Mouse (Mus musculus): ENCODE measurements around the gene Coro6. TPM values are rescaled to one million over a fixed set of nuclear protein-coding genes. Genes with fewer than 3 reads are reported as not detected.

The Coro6 gene
- 0.14 TPM for polyA plus RNA-seq (2017; shearing (Covaris generic))

DNA sequence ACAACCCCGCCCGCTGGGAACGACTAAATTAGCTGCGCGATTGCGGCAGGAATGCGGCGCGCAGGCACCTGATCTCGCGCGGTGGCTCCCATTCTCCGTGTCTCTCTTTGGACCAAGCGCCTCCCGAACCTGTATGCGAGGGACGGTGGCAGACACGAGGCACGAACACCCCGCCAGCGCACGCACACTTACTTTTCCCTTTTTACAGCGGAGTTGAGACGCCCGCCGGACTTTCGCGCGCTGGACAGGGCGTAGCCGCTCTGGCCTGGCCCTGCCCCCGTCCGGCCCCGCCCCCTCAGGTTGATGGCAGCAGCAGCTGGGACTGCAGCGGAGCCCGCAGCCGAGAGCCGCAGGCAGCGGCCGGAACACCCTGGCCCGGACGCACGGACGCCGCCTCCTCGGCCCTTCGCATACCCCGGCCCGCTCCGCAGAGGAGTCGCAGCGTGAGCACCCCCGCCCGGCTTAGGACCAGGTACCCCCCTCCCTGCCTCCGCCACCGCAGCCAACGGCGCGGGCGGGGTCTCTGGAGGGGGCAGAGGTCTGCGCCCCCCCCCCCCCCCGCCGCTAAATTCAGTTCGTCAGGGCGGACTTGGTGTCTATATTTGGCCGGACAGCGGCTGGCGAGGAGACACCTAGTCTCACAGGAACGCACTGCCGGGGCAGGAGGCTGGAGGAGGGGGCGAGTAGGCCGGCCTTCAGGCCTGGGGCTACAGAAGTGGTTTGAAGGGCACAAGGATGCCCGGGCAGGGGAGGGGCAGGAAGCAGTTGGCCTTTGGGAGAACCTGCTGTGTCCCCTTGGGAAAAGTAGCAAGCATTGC lies at the start of gene Coro6:
TSS of gene Coro6 (plus strand) at position 129 of the 818 bp plus-strand sequence.

DNA sequence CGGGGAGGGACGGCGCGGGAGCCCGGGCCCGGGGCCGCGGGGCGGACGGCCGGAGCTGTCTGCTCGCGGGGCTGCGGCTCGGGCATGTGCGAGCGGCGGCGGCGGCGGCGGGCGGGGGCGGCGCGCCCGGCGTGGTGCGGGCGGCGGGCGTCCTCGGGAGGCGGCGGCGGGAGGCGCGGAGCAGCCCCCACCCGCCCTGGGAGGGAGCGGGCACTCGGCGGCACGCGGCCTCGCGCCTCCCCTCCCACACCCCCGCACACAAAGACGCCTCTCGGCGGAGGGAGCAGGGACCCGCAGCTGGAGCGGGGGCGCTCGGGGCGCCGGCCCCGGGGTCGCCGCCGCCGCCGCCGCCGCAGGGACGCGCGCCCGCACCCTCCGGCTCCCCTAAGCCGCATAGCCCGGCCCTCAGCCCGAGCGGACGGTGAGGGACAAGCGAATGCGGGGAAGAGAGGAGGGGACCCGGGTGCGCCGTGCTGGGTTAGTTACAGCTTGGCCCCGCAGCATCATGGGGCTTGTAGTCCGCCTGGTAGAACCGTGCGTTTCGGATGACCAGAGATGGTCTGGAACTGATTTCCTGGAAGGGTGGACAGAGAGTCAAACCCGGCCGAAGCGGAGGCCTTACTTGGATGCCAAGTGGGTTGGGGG lies 27.5 kb downstream of the Coro6 start, which contains the start of gene Ankrd13b:
TSS of gene Ankrd13b (minus strand) at position 88 of the 645 bp plus-strand sequence.

GRCm38 (mm10) chr11:77493512-77494343 lies 31.5 kb downstream of the Coro6 start, which contains the start of gene Git1:
Git1 (plus strand) TSS chr11:77493562.

GRCm38 (mm10) chr11:77514832-77515636 lies 52.8 kb downstream of the Coro6 start, which contains the start of gene Abhd15:
Abhd15 (plus strand) TSS chr11:77515121.

GRCm38 (mm10) chr11:77515637-77516552 lies 53.7 kb downstream of the Coro6 start, which contains the start of gene Trp53i13:
Trp53i13 (minus strand) TSS chr11:77515980.

GRCm38 (mm10) chr11:77519043-77519442 lies 56.8 kb downstream of the Coro6 start, which contains the start of gene Gm10392:
Gm10392 (minus strand) TSS chr11:77519198.

Other genes with a start within 250 kb of the Coro6 start
- 246 TPM for gene Ssh2, start 246.1 kb upstream of the Coro6 start, polyA plus RNA-seq (2017; shearing (Covaris generic))
- 3.9 TPM for gene Ankrd13b, start 27.3 kb downstream of the Coro6 start, polyA plus RNA-seq (2017; shearing (Covaris generic))
- 39.8 TPM for gene Git1, start 31.2 kb downstream of the Coro6 start, polyA plus RNA-seq (2017; shearing (Covaris generic))
- gene Abhd15, start 52.7 kb downstream of the Coro6 start, polyA plus RNA-seq (2017; shearing (Covaris generic)), result 3.1 TPM
- 26.4 TPM for gene Trp53i13, start 53.6 kb downstream of the Coro6 start, polyA plus RNA-seq (2017; shearing (Covaris generic))
- gene Gm10392, start 56.8 kb downstream of the Coro6 start, polyA plus RNA-seq (2017; shearing (Covaris generic)), result 0.24 TPM
- 9.8 TPM for gene Taok1, start 145.4 kb downstream of the Coro6 start, polyA plus RNA-seq (2017; shearing (Covaris generic))
- 86.8 TPM for gene Nufip2, start 223.7 kb downstream of the Coro6 start, polyA plus RNA-seq (2017; shearing (Covaris generic))

Data from effector memory CD4-positive, alpha-beta T cell, adult 5 months (primary cell).